Mouse (Mus musculus) layer of hippocampus, postnatal 10 days (tissue): ENCODE results near the gene Mtch1. TPM values are rescaled to one million over a fixed set of nuclear protein-coding genes. Genes with fewer than 3 reads are reported as not detected.

Experiments
- DNase-seq, 2 experiments: peaks; one replicate each; pipeline ENCODE4 v3.0.0; 2021; ENCODE audit warnings: low spot score in 2 of 2
- total RNA-seq, 2 experiments: library from RNA; stranded (reverse); gene quantifications; 2 replicates each; pipeline ENCODE4 v1.2.3; 2021

Mtch1 gene
- total RNA-seq, 2 experiments from 2014 or later: 505 to 511 TPM

DNA sequence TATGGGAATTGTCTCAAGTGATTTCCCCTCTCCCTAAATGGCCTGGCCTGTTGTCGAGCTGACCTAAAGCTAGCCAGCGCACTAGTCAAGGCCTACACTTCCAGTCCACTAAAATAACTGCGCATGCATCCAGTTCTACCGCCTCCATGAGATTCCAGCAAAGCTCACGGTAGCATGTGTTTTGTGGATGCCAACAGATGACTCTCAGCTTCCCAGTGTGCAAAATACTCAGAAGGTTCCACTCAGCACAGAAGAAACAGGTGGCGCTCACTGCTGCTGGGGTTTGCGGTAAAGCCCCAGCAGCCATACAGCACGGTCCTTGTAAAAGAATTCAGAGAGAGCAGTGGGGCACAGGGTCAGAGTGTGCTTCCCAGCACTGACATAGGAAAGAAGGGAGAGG lies 36.1 kb downstream of the Mtch1 start:
- DNase-seq: no peak

- DNase-seq: no peak
Observed at GRCm38 (mm10) chr17:29310056-29310623, 37.6 kb downstream of the Mtch1 start.

- no peak for DNase-seq
Observed at GRCm38 (mm10) chr17:29305871-29306270, 41.9 kb downstream of the Mtch1 start.

GRCm38 (mm10) chr17:29305058-29305806 lies 42.5 kb downstream of the Mtch1 start:
- no peak for DNase-seq

GRCm38 (mm10) chr17:29304376-29305057 lies 43.2 kb downstream of the Mtch1 start:
- no peak for DNase-seq

- no peak for DNase-seq
Observed at GRCm38 (mm10) chr17:29303856-29304255, 43.9 kb downstream of the Mtch1 start.

DNA sequence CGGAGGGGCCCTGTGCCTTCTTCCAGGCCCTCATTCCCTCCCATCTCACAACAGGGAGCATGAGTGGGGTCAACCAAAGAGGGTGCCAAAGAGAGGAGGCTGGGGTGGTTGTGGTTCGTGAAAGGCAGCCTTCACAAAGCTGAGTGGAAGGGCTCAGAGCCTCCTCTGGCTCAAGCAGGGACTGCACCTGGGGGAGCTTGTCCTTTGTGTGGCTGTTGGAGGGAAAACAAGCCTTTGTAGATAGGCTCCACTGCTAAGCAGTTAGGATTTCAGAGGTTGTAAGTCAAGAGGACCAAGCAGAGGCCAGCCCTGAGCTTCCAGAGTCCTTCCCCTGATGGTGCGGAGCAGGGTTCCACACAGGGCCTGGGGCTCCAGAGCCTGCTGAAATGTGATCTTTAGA lies 44.6 kb downstream of the Mtch1 start:
- DNase-seq: no peak

DNA sequence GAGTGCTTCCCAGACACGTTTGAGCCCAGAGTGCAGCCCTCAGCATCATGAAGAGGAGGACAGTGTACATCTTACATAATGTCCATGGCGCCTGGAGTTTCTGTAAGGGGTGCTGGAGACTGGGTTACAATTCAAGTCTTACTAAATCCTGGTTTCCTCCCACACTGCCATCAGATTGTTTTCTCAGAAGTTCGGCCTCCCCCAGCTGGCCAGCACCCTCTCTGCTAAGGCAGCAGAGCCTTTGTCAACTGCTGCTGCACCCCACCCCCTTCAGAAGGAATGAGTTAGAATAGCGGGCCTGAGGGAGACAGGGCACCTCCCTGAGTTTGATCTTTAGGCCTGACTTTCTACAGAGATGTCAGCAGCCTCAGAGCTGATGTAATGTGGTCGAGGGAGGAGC lies 45.6 kb downstream of the Mtch1 start:
- DNase-seq: no peak

GRCm38 (mm10) chr17:29301421-29301820 lies 46.3 kb downstream of the Mtch1 start:
- no peak for DNase-seq

GRCm38 (mm10) chr17:29300926-29301325 lies 46.8 kb downstream of the Mtch1 start:
- DNase-seq: no peak

DNA sequence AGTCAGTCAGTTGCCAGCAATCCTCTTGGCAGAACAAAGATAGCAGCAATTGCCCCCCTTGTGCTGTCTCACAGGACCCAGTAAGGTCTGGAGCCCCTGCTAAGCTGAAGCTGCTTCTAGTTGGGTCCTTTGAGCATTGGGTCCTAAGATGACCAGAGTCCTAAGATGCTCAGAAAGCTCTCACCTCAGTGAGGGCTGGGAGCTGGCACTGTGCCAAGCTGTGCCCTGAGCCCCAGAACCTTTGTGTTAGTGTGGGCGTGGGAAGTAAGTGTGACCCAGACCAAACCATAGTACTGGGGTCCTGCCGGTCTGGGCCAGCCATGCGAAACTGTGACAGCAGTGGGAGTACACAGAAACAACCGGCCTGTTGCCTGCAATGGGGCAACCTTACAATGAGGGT lies 48.5 kb downstream of the Mtch1 start:
- DNase-seq: no peak

DNA sequence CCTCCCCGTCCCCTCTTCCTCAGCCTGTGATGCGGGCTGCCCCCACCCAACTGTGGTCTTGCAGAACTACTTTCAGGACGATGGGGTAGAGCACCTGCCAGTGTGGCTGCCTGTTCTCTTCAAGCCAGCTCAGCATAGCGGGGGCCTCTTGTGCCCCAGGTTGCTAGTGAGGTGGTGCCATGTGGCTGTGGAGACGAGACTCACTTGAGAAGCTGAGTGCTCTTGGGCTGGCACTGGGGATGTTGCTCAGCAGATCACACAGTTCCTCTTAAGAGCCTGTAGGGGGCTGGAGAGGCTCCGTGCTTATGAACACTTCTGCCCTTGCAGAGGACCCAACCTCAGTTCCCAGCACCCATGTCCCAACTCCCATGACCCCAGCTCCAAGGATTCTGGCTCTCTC lies 49.9 kb downstream of the Mtch1 start:
- DNase-seq: no peak

- DNase-seq: no peak
Observed at GRCm38 (mm10) chr17:29297321-29297720, 50.4 kb downstream of the Mtch1 start.

DNA sequence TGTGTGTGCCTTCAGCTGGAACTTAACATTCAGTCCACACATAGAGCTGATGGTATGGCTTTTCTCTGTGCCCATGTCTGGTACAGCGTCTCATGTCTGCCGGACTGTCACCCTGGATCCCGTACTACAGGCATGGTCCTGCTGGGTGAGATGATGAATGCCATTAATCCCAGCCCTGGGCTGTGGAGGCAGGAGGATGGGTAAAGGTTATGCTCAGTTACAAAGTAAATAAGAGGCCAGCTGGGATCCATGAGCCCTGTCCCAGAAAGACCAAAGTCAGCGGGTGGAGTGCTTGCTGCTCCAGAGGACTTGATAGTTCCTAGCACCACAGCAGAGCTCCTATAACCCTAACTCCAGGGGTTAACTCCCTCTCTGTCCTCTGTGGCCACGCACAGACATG lies 51.9 kb downstream of the Mtch1 start:
- no peak for DNase-seq

DNA sequence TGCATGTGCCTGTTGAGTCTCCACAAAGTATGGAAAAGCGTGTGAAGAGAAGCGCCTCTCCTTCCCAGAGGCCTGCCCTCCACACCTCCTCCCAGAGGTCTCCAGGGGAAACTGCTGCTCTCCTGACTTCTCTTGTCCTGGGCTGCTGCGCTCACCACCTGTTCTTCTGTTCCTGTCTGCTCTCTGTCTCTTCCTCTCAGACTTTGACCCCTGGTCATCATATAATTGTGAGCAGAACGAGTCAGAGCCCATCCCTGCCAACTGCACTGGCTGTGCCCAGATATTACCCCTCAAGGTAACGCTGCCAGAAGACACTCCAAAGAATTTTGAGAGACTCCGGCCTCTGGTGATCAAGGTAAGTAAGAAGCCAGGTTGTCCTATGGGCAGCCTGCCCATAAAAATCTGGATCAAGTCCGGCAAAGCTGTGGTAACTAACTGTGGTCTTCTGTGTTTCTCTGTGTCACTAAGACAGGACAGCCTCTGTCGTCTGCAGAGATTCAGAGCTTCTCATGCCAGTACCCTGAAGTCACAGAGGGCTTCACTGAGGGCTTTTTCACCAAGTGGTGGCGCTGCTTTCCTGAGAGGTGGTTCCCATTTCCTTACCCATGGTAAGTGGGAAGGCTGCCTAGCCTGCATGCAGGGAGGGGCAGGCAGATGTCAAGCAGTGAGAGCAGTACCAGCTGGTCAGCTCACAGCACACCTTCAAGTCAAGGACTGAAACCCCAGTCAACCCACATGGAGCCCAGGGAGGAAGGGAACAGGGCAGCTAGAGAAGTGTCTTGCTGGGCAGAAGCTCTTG lies 53.7 kb downstream of the Mtch1 start:
- DNase-seq: no peak

DNA sequence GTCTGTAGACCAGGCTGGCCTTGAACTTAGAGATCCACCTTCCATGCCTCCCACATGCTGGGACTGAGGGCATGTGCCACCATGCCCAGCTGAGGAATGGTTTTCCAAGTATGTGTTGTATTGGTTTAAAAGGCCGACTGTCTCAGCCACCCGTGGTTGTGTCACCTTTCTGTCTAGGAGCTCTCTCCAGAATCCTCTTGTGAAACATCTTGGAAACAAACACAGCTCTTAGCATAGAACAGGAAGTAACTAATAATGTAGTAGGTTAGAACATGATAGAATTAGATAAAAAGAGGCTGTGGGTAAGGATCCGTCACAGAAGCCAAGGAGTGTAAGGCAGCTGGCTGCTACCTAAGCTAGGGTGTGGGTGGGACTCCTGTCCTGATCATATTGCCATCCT lies 54.7 kb downstream of the Mtch1 start:
- no peak for DNase-seq

GRCm38 (mm10) chr17:29291793-29292192 lies 55.9 kb downstream of the Mtch1 start:
- DNase-seq: no peak

- DNase-seq: no peak
Observed at GRCm38 (mm10) chr17:29282216-29282952, 65.3 kb downstream of the Mtch1 start.
